Mouse (Mus musculus): ENCODE data around the gene Atg4b. TPM values are rescaled to one million over a fixed set of nuclear protein-coding genes. Genes with fewer than 3 reads are reported as not detected.

Gene Atg4b
- polyA plus RNA-seq (2012; rRNA removed): 43.7 and 52.2 TPM in 2 replicates

GRCm38 (mm10) chr1:93751290-93751689 lies at the start of gene Atg4b:
Atg4b (plus strand) TSS chr1:93751500.
- WGBS: 88% methylated on average over 6 of the region's 6 CpGs
- no peak for DNase-seq (ENCODE audit: low read depth, low spot score)

- DNase-seq (ENCODE audit: low read depth, low spot score): no peak
- 88% methylated on average over 1 of the region's 1 CpGs for WGBS
Observed at GRCm38 (mm10) chr1:93702106-93702505, 49.2 kb upstream of the Atg4b start.

- WGBS: 82% methylated on average over 10 of the region's 10 CpGs
- no peak for DNase-seq (ENCODE audit: low read depth, low spot score)
Observed at GRCm38 (mm10) chr1:93703472-93704048, 47.7 kb upstream of the Atg4b start.

- 97% methylated on average over 9 of the region's 9 CpGs for WGBS
Observed at GRCm38 (mm10) chr1:93704341-93704740, 47.0 kb upstream of the Atg4b start.

GRCm38 (mm10) chr1:93705389-93705788 lies 45.9 kb upstream of the Atg4b start:
- WGBS: 49% methylated on average over 3 of the region's 3 CpGs
- DNase-seq (ENCODE audit: low read depth, low spot score): no peak

More at GRCm38 (mm10) chr1:93704341-93704740, 47.0 kb upstream of the Atg4b start:
- DNase-seq (ENCODE audit: low read depth, low spot score): no peak

- 90% methylated on average over 2 of the region's 2 CpGs for WGBS
- DNase-seq (ENCODE audit: low read depth, low spot score): no peak
Observed at GRCm38 (mm10) chr1:93716166-93716565, 35.1 kb upstream of the Atg4b start.

GRCm38 (mm10) chr1:93721557-93721956 lies 29.7 kb upstream of the Atg4b start:
- WGBS: 64% methylated on average over 7 of the region's 7 CpGs
- DNase-seq (ENCODE audit: low read depth, low spot score): no peak

GRCm38 (mm10) chr1:93724623-93725022 lies 26.7 kb upstream of the Atg4b start:
- no peak for DNase-seq (ENCODE audit: low read depth, low spot score)
- 40% methylated on average over 3 of the region's 3 CpGs for WGBS

- no peak for DNase-seq (ENCODE audit: low read depth, low spot score)
- 83% methylated on average over 5 of the region's 5 CpGs for WGBS
Observed at GRCm38 (mm10) chr1:93725665-93726064, 25.6 kb upstream of the Atg4b start.

- WGBS: 56% methylated on average over 3 of the region's 3 CpGs
- DNase-seq (ENCODE audit: low read depth, low spot score): no peak
Observed at GRCm38 (mm10) chr1:93726116-93726515, 25.2 kb upstream of the Atg4b start.

GRCm38 (mm10) chr1:93726974-93727373 lies 24.3 kb upstream of the Atg4b start:
- 46% methylated on average over 3 of the region's 3 CpGs for WGBS

GRCm38 (mm10) chr1:93731103-93731502 lies 20.2 kb upstream of the Atg4b start:
- WGBS: 74% methylated on average over 5 of the region's 5 CpGs

More at GRCm38 (mm10) chr1:93726974-93727373, 24.3 kb upstream of the Atg4b start:
- DNase-seq (ENCODE audit: low read depth, low spot score): no peak

GRCm38 (mm10) chr1:93731880-93732281 lies 19.4 kb upstream of the Atg4b start:
- no peak for DNase-seq (ENCODE audit: low read depth, low spot score)
- WGBS: 12% methylated on average over 3 of the region's 3 CpGs

More at GRCm38 (mm10) chr1:93731103-93731502, 20.2 kb upstream of the Atg4b start:
- no peak for DNase-seq (ENCODE audit: low read depth, low spot score)

GRCm38 (mm10) chr1:93735859-93736258 lies 15.4 kb upstream of the Atg4b start:
- no peak for DNase-seq (ENCODE audit: low read depth, low spot score)
- WGBS: 90% methylated on average over 3 of the region's 3 CpGs

GRCm38 (mm10) chr1:93737711-93738110 lies 13.6 kb upstream of the Atg4b start:
- 82% methylated on average over 5 of the region's 5 CpGs for WGBS
- DNase-seq (ENCODE audit: low read depth, low spot score): no peak

- WGBS: 88% methylated on average over 2 of the region's 2 CpGs
- DNase-seq (ENCODE audit: low read depth, low spot score): no peak
Observed at GRCm38 (mm10) chr1:93740671-93741070, 10.6 kb upstream of the Atg4b start.

- WGBS: 88% methylated on average over 4 of the region's 4 CpGs
Observed at GRCm38 (mm10) chr1:93741987-93742386, 9.3 kb upstream of the Atg4b start.

GRCm38 (mm10) chr1:93742910-93743309 lies 8.4 kb upstream of the Atg4b start:
- no peak for DNase-seq (ENCODE audit: low read depth, low spot score)

More at GRCm38 (mm10) chr1:93741987-93742386, 9.3 kb upstream of the Atg4b start:
- no peak for DNase-seq (ENCODE audit: low read depth, low spot score)

GRCm38 (mm10) chr1:93746179-93746578 lies 5.1 kb upstream of the Atg4b start:
- no peak for DNase-seq (ENCODE audit: low read depth, low spot score)
- 79% methylated on average over 5 of the region's 5 CpGs for WGBS

GRCm38 (mm10) chr1:93748539-93748938 lies 2.8 kb upstream of the Atg4b start:
- 50% methylated on average over 1 of the region's 1 CpGs for WGBS
- DNase-seq (ENCODE audit: low read depth, low spot score): no peak

GRCm38 (mm10) chr1:93753911-93754572 lies 2.7 kb downstream of the Atg4b start:
- DNase-seq (ENCODE audit: low read depth, low spot score): no peak
- WGBS: under 1% methylated on average over 59 of the region's 59 CpGs
